ENCODE assay signal across 8 mouse cellular contexts in the genomic region with DNA sequence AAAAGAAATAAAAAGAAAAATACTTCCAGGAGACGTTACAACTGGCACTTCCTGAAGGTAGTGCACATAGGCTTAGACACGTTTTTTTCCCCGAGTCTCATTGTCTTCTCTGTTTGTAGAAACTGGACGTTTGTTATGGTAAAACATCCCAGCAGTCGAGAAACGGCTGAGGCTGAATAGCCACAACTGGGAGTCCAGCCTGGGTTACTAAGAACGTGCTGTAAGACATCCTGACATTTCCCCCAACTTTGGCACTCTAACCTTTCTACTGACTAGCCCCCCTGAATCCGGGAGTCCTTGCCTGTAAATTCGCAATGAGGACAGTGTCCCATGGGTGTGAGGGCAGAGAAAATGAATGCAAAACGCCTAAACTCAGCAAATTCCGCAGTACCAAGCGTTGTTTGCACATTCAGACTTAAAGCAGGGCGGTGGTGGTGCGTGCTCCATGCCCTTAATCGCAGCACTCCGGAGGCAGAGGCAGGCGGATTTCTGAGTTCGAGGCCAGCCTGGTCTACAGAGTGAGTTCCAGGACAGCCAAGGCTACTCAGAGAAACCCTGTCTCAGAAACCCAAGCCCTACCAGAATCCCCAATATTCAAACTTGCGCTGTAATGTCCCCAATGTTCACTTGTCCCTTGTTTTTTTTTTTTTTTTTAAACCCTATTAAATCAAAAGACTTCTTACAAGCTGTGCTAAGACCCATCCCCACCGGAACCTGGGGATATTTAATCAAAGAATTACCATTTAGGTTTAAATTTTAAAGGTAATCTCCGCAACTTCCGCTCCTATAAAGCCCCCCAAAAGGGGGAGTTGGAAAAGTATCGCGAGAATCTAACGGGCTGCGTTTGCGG. TPM values are rescaled to one million over a fixed set of nuclear protein-coding genes. Genes with fewer than 3 reads are reported as not detected.
DNase-seq lines count a peak whose midpoint lies in the region; ATAC-seq and TF ChIP-seq lines count a peak whose summit lies in the region.

No protein-coding gene starts in this region.

- intact Hi-C loops in gastrocnemius, adult 2 months (cut with DNase I) = loop anchor here (5.0 kb wide), 1 partner anchor 175 kb away; a partner anchor contains a TSS

- no peak for TF ChIP-seq CTCF in gastrocnemius, adult 2 months (IDR thresholded peaks at IDR 0.05)
- TF ChIP-seq CTCF in midbrain, postnatal 0 days (IDR thresholded peaks at IDR 0.05) = peak; percentile 8; the same call in 1 of the 2 replicates

- H3K4me3 ChIP-seq in gastrocnemius, adult 2 months = peak overlapping the region; percentile 96
- peak overlapping the region; percentile 67 for H3K4me3 ChIP-seq in brown adipose tissue, adult 24 weeks (ENCODE audit: insufficient read depth, low read depth, low read length)
- H3K4me3 ChIP-seq in forebrain, embryonic 14.5 days (ENCODE audit: low read depth, low read length) = peak overlapping the region; percentile 72
- peak overlapping the region; percentile 97 for H3K4me3 ChIP-seq in intestine, embryonic 14.5 days (ENCODE audit: low read depth, low read length)
- peak overlapping the region; percentile 91 for H3K4me3 ChIP-seq in midbrain, postnatal 0 days (ENCODE audit: low read depth, low read length)

- no peaks in the 10 kb centered on the region for H3K36me3 ChIP-seq in forebrain, embryonic 14.5 days (ENCODE audit: control insufficient read depth, insufficient read depth, low read length)
- 0 out of 2 replicates have a peak, but pooled peaks cover 2% of the 10 kb centered on the region for H3K36me3 ChIP-seq in intestine, embryonic 14.5 days (ENCODE audit: control insufficient read depth, insufficient read depth, low read length)
- no peaks in the 10 kb centered on the region for H3K36me3 ChIP-seq in midbrain, postnatal 0 days (ENCODE audit: insufficient read depth, low read length)

- DNase-seq in gastrocnemius, adult 2 months = peak; percentile 35
- no peak for DNase-seq in gastrocnemius, postnatal 25 days
- peak; percentile 5 for DNase-seq in forebrain, embryonic 14.5 days (ENCODE audit: low spot score)
- peak; percentile 74 for DNase-seq in intestine, embryonic 14.5 days (ENCODE audit: low spot score)
- peak; percentile 50 for DNase-seq in liver
- DNase-seq in midbrain, postnatal 0 days (ENCODE audit: low spot score) = peak; percentile 6
- peak; percentile 35 for DNase-seq in testis, postnatal 14 days (ENCODE audit: low spot score)

- H3K27ac ChIP-seq in gastrocnemius, adult 2 months = peak overlapping the region; percentile 100
- H3K27ac ChIP-seq in brown adipose tissue, adult 24 weeks (replicated peaks; ENCODE audit: low read depth, low read length) = peak overlapping the region; percentile 69
- H3K27ac ChIP-seq in forebrain, embryonic 14.5 days (ENCODE audit: low read depth, low read length) = peak overlapping the region; percentile 99
- peak overlapping the region; percentile 100 for H3K27ac ChIP-seq in intestine, embryonic 14.5 days (ENCODE audit: low read depth)
- peak overlapping the region; percentile 100 for H3K27ac ChIP-seq in midbrain, postnatal 0 days (ENCODE audit: low read depth, low read length)

- peak; percentile 6; the same call in 1 of the 2 replicates for ATAC-seq in forebrain, embryonic 14.5 days
- peak; percentile 23 for ATAC-seq in intestine, embryonic 14.5 days (replicated peaks; ENCODE audit: low FRiP score, low TSS enrichment, low read depth)
- peak; percentile 11; the same call in 1 of the 2 replicates for ATAC-seq in midbrain, postnatal 0 days (ENCODE audit: low FRiP score)

- no peaks in the 10 kb centered on the region for H3K9me3 ChIP-seq in forebrain, embryonic 14.5 days (replicated peaks; ENCODE audit: control insufficient read depth, low read length)
- no peaks in the 10 kb centered on the region for H3K9me3 ChIP-seq in intestine, embryonic 14.5 days (ENCODE audit: control insufficient read depth, low read length)
- no peaks in the 10 kb centered on the region for H3K9me3 ChIP-seq in midbrain, postnatal 0 days (ENCODE audit: low read length)

- H3K9ac ChIP-seq in forebrain, embryonic 14.5 days (ENCODE audit: low read length) = peak overlapping the region; percentile 67
- peak overlapping the region; percentile 99 for H3K9ac ChIP-seq in intestine, embryonic 14.5 days (ENCODE audit: low read length)
- peak overlapping the region; percentile 68 for H3K9ac ChIP-seq in midbrain, postnatal 0 days (replicated peaks; ENCODE audit: low read length, poor library complexity, severe bottlenecking)

- H3K4me2 ChIP-seq in forebrain, embryonic 14.5 days (ENCODE audit: low read length) = peak overlapping the region; percentile 61
- H3K4me2 ChIP-seq in intestine, embryonic 14.5 days (ENCODE audit: low read length) = peak overlapping the region; percentile 84
- peak overlapping the region; percentile 99 for H3K4me2 ChIP-seq in midbrain, postnatal 0 days (ENCODE audit: low read depth, low read length, poor library complexity, severe bottlenecking)

- WGBS in forebrain, embryonic 14.5 days = 2% methylated on average over 27 of the region's 27 CpGs
- WGBS in intestine, embryonic 14.5 days = 2% methylated on average over 27 of the region's 27 CpGs
- WGBS in midbrain, postnatal 0 days = 2% methylated on average over 27 of the region's 27 CpGs

- no peaks in the 10 kb centered on the region for H3K27me3 ChIP-seq in forebrain, embryonic 14.5 days (replicated peaks; ENCODE audit: control insufficient read depth, insufficient read depth, low read length)
- H3K27me3 ChIP-seq in intestine, embryonic 14.5 days (replicated peaks; ENCODE audit: control insufficient read depth, insufficient read depth, low read length) = no peaks in the 10 kb centered on the region
- H3K27me3 ChIP-seq in midbrain, postnatal 0 days (ENCODE audit: insufficient read depth, low read length) = no peaks in the 10 kb centered on the region

- H3K4me1 ChIP-seq in brown adipose tissue, adult 24 weeks (ENCODE audit: control insufficient read depth, insufficient read depth, insufficient read length, low read length) = peaks cover 2% of the 10 kb centered on the region; the same call in 1 of the 2 replicates
- peaks cover 10% of the 10 kb centered on the region for H3K4me1 ChIP-seq in forebrain, embryonic 14.5 days (ENCODE audit: control insufficient read depth, insufficient read depth, low read length)
- H3K4me1 ChIP-seq in intestine, embryonic 14.5 days (replicated peaks; ENCODE audit: control insufficient read depth, insufficient read depth, low read length) = peaks cover 13% of the 10 kb centered on the region
- peaks cover 3% of the 10 kb centered on the region; the same call in 1 of the 2 replicates for H3K4me1 ChIP-seq in midbrain, postnatal 0 days (ENCODE audit: insufficient read depth, low read length)

RNA-seq across cellular contexts. Expression of a gene that starts 0.8 kb away (rescaled TPM):
- 10 to 100 TPM; 14.2 to 17.1 TPM for total RNA-seq in gastrocnemius, adult 2 months (2021)
- total RNA-seq in gastrocnemius, postnatal 25 days (2021) = 10 to 100 TPM; 13.0 to 14.0 TPM
- 14.2 and 15.0 TPM in 2 replicates for polyA plus RNA-seq in brown adipose tissue, adult 24 weeks (2012; ENCODE audit: insufficient read depth, insufficient read length, missing spikeins)
- polyA plus RNA-seq in forebrain, embryonic 14.5 days (2014; fragmentation: Nextera tagmentation; extraction: Ambion mirVana) = 10.0 and 10.2 TPM in 2 replicates
- polyA plus RNA-seq in intestine, embryonic 14.5 days (2014; fragmentation: Nextera tagmentation; extraction: Ambion mirVana) = 13.9 and 14.3 TPM in 2 replicates
- total RNA-seq in midbrain, postnatal 0 days (2014; rRNA removed) = 25.8 and 35.2 TPM in 2 replicates
- polyA plus RNA-seq in midbrain, postnatal 0 days (2015; fragmentation: Nextera tagmentation; extraction: Ambion mirVana) = 3.7 and 5.7 TPM in 2 replicates

RNA-seq across cellular contexts. Expression of a gene that starts 8.9 kb away (rescaled TPM):
- 10 to 100 TPM; 26.4 to 33.1 TPM for total RNA-seq in gastrocnemius, adult 2 months (2021)
- 10 to 100 TPM; 21.2 to 23.1 TPM for total RNA-seq in gastrocnemius, postnatal 25 days (2021)
- 17.7 and 24.4 TPM in 2 replicates for polyA plus RNA-seq in brown adipose tissue, adult 24 weeks (2012; ENCODE audit: insufficient read depth, insufficient read length, missing spikeins)
- 54.5 and 60.6 TPM in 2 replicates for polyA plus RNA-seq in forebrain, embryonic 14.5 days (2014; fragmentation: Nextera tagmentation; extraction: Ambion mirVana)
- 57.1 and 63.2 TPM in 2 replicates for polyA plus RNA-seq in intestine, embryonic 14.5 days (2014; fragmentation: Nextera tagmentation; extraction: Ambion mirVana)
- 36.2 and 40.6 TPM in 2 replicates for total RNA-seq in midbrain, postnatal 0 days (2014; rRNA removed)
- polyA plus RNA-seq in midbrain, postnatal 0 days (2015; fragmentation: Nextera tagmentation; extraction: Ambion mirVana) = 46.0 and 49.9 TPM in 2 replicates

RNA-seq across cellular contexts. Expression of a gene that starts 51.8 kb away (rescaled TPM):
- 1 to 10 TPM; 8.2 to 9.7 TPM for total RNA-seq in gastrocnemius, adult 2 months (2021)
- 10 to 100 TPM; 10.3 to 11.1 TPM for total RNA-seq in gastrocnemius, postnatal 25 days (2021)
- polyA plus RNA-seq in brown adipose tissue, adult 24 weeks (2012; ENCODE audit: insufficient read depth, insufficient read length, missing spikeins) = 12.7 and 14.1 TPM in 2 replicates
- polyA plus RNA-seq in forebrain, embryonic 14.5 days (2014; fragmentation: Nextera tagmentation; extraction: Ambion mirVana) = 23.0 and 27.4 TPM in 2 replicates
- 13.0 and 15.5 TPM in 2 replicates for polyA plus RNA-seq in intestine, embryonic 14.5 days (2014; fragmentation: Nextera tagmentation; extraction: Ambion mirVana)
- total RNA-seq in midbrain, postnatal 0 days (2014; rRNA removed) = 24.0 and 25.7 TPM in 2 replicates
- 12.4 and 16.3 TPM in 2 replicates for polyA plus RNA-seq in midbrain, postnatal 0 days (2015; fragmentation: Nextera tagmentation; extraction: Ambion mirVana)
